Mouse (Mus musculus) c-Kit-positive CD71-negative TER-119-negative erythroid progenitor cells, embryonic 14.5 days (primary cell): Measurements from ENCODE around the gene Ptprh.
"Not testable (repeated sequence)": the region's sequence is repeated elsewhere in the genome, so short reads cannot be mapped to it uniquely, and the experiment has no call there.

Source experiments
- DNase-seq: peaks from one replicate; pipeline ENCODE4 v3.0.0-alpha.2; 2013; ENCODE audit warnings: low read depth

Ptprh gene

GRCm38 (mm10) chr7:4602969-4603368 is 872 bp downstream of the Ptprh start:
- no peak for DNase-seq

GRCm38 (mm10) chr7:4597046-4597445 is 6.8 kb downstream of the Ptprh start:
- not testable (repeated sequence) for DNase-seq

- DNase-seq = not testable (repeated sequence)
Measured at GRCm38 (mm10) chr7:4581481-4581880, 22.4 kb downstream of the Ptprh start.

- not testable (repeated sequence) for DNase-seq
Measured at GRCm38 (mm10) chr7:4572361-4572760, 31.5 kb downstream of the Ptprh start.

- DNase-seq = no peak
Measured at GRCm38 (mm10) chr7:4562660-4563059, 41.2 kb downstream of the Ptprh start.

GRCm38 (mm10) chr7:4557167-4557560 is 46.7 kb downstream of the Ptprh start:
- DNase-seq = no peak

GRCm38 (mm10) chr7:4556256-4557166 is 47.3 kb downstream of the Ptprh start:
- peak; percentile 74 for DNase-seq

GRCm38 (mm10) chr7:4547221-4547641 is 56.6 kb downstream of the Ptprh start, which contains the start of gene Syt5:
TSS of gene Syt5 (minus strand) at chr7:4547541.
- no peak for DNase-seq

GRCm38 (mm10) chr7:4546591-4547131 is 57.2 kb downstream of the Ptprh start:
- DNase-seq = no peak

- DNase-seq = no peak
Measured at GRCm38 (mm10) chr7:4546050-4546449, 57.8 kb downstream of the Ptprh start.

GRCm38 (mm10) chr7:4542013-4542412 is 61.8 kb downstream of the Ptprh start:
- no peak for DNase-seq

- no peak for DNase-seq
Measured at GRCm38 (mm10) chr7:4541344-4541743, 62.5 kb downstream of the Ptprh start.

GRCm38 (mm10) chr7:4539019-4539418 is 64.8 kb downstream of the Ptprh start:
- no peak for DNase-seq

GRCm38 (mm10) chr7:4537181-4537580 is 66.7 kb downstream of the Ptprh start:
- DNase-seq = no peak

GRCm38 (mm10) chr7:4536369-4536768 is 67.5 kb downstream of the Ptprh start:
- DNase-seq = no peak

- DNase-seq = no peak
Measured at GRCm38 (mm10) chr7:4532005-4532729, 71.7 kb downstream of the Ptprh start, which contains the start of gene Dnaaf3. TSS of gene Dnaaf3 (minus strand) at chr7:4532453.

GRCm38 (mm10) chr7:4530166-4530565 is 73.7 kb downstream of the Ptprh start:
- DNase-seq = not testable (repeated sequence)

GRCm38 (mm10) chr7:4527302-4527689 is 76.5 kb downstream of the Ptprh start:
- DNase-seq = no peak

GRCm38 (mm10) chr7:4526341-4527301 is 77.2 kb downstream of the Ptprh start:
- DNase-seq = peak; percentile 84

- DNase-seq = peak; percentile 68
Measured at GRCm38 (mm10) chr7:4524212-4524922, 79.5 kb downstream of the Ptprh start, which contains the start of gene Tnni3. TSS of gene Tnni3 (minus strand) at chr7:4524229.
